Mouse (Mus musculus) forebrain, embryonic 16.5 days (tissue): Measurements from ENCODE around the gene Washc3. TPM values are rescaled to one million over a fixed set of nuclear protein-coding genes. Genes with fewer than 3 reads are reported as not detected.

ENCODE experiments used
- ATAC-seq: fragments of 200-750 bp; cut with Nextera tagmentation; 2 replicates; pipeline ENCODE4 v1.8.0; 2017; ENCODE audit warnings: mild to moderate bottlenecking, moderate library complexity
- H3K27ac ChIP-seq: fragments of 300-500 bp; sonication (generic); 2 replicates; pipeline ENCODE4 v1.5.1; 2014; ENCODE audit warnings: low read length, control low read depth
- H3K27me3 ChIP-seq: fragments of 300-500 bp; sonication (generic); replicated peaks from 2 replicates; pipeline ENCODE4 v1.6.1; 2014; ENCODE audit warnings: low read length; ENCODE audit not compliant: control insufficient read depth, insufficient read depth
- H3K36me3 ChIP-seq: fragments of 300-500 bp; sonication (generic); 2 replicates; pipeline ENCODE4 v1.6.1; 2014; ENCODE audit not compliant: control insufficient read depth, insufficient read depth
- H3K4me1 ChIP-seq: fragments of 300-500 bp; sonication (generic); replicated peaks from 2 replicates; pipeline ENCODE4 v1.6.1; 2014; ENCODE audit warnings: low read length; ENCODE audit not compliant: control insufficient read depth, insufficient read depth
- H3K4me2 ChIP-seq: fragments of 300-500 bp; sonication (generic); 2 replicates; pipeline ENCODE4 v1.6.1; 2014; ENCODE audit warnings: mild to moderate bottlenecking, low read length, control low read depth
- H3K4me3 ChIP-seq: fragments of 300-500 bp; sonication (generic); replicated peaks from 2 replicates; pipeline ENCODE4 v1.5.1; 2014; ENCODE audit warnings: mild to moderate bottlenecking, low read length, control low read depth
- H3K9ac ChIP-seq: fragments of 300-500 bp; sonication (generic); replicated peaks from 2 replicates; pipeline ENCODE4 v1.6.1; 2014; ENCODE audit warnings: low read depth, low read length, control low read depth
- H3K9me3 ChIP-seq: fragments of 300-500 bp; sonication (generic); 2 replicates; pipeline ENCODE4 v1.6.1; 2016; ENCODE audit warnings: low read length; ENCODE audit not compliant: control insufficient read depth
- WGBS: fragments of 180-500 bp; shearing (Covaris S2); extraction: QIAGEN DNeasy Blood & Tissue Kit; methylation state at CpG from one replicate; pipeline ENCODE4 v1.1.7; 2014; 5-methylcytosine and 5-hydroxymethylcytosine counted together
- polyA plus RNA-seq: library from polyadenylated mRNA; unstranded; fragments of >200 nt; fragmentation: Nextera tagmentation; extraction: Ambion mirVana; gene quantifications from 2 replicates; pipeline ENCODE4 v1.2.1, GENCODE M21; 2015

Gene Washc3
- polyA plus RNA-seq, 1 experiment from 2014 or later, result 43.4 TPM

DNA sequence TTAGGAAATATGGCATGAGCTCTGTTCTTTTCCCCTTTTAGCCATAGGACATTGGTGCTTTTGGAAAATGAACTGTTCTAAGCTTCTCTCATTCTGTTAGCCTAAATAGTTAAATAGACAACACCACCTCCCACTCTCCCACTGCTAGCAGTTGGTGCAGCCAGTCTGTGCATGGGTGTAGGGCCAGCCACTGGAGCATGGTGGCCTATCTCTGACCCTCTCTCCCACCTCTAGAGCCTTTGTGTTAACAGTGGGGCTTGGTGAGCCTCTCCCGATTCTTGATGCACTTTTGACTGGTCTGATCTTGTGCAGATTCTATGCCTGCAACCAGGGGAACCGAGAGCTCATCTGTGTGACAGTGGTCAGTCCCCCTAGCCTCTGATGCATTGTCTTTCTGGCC lies 31.9 kb downstream of the Washc3 start:
- Histone ChIP-seq H3K27me3 (no peaks in the 10 kb centered on the region), H3K9ac (no peak overlapping the region), H3K4me1 (no peaks in the 10 kb centered on the region), H3K36me3 (0 out of 2 replicates have a peak, but pooled peaks cover 2% of the 10 kb centered on the region), H3K4me2 (no peak overlapping the region), H3K9me3 (no peaks in the 10 kb centered on the region), H3K27ac (no peak overlapping the region), H3K4me3 (no peak overlapping the region)
- 88% methylated on average over 2 of the region's 2 CpGs for WGBS
- no peak for ATAC-seq

GRCm38 (mm10) chr10:88244681-88245080 lies 43.8 kb downstream of the Washc3 start:
- no peak for ATAC-seq
- WGBS, result 93% methylated on average over 13 of the region's 13 CpGs
- Histone ChIP-seq H3K4me1 (no peaks in the 10 kb centered on the region), H3K9ac (no peak overlapping the region), H3K9me3 (no peaks in the 10 kb centered on the region), H3K27ac (no peak overlapping the region), H3K36me3 (no peaks in the 10 kb centered on the region), H3K4me2 (no peak overlapping the region), H3K27me3 (no peaks in the 10 kb centered on the region), H3K4me3 (no peak overlapping the region)

DNA sequence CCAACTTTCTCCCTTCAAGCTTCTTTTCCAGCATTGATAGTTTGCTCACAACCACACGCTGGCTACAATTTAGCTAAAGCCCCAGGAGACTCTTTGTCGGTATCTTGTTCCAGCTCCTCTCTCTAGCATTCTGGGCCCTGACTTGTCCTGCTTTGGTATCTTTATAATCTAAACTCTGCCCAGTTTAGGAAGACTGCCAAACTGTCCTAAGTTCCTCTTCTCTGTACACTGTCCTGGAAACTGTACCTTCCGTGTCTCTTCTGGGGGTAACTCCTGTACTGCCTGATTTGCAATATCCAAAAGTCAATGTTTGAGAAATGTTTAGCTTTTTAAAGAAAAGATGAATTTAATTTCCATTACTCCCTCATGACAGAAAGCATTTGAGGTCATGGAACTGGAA lies 49.4 kb downstream of the Washc3 start:
- no peak for ATAC-seq
- no peak overlapping the region for H3K27ac ChIP-seq
- no peaks in the 10 kb centered on the region for H3K4me1 ChIP-seq
- H3K4me2 ChIP-seq, result no peak overlapping the region
- no peak overlapping the region for H3K4me3 ChIP-seq
- H3K27me3 ChIP-seq, result no peaks in the 10 kb centered on the region
- no peaks in the 10 kb centered on the region for H3K9me3 ChIP-seq
- H3K36me3 ChIP-seq, result no peaks in the 10 kb centered on the region
- no peak overlapping the region for H3K9ac ChIP-seq
- WGBS, result 90% methylated on average over 3 of the region's 3 CpGs

DNA sequence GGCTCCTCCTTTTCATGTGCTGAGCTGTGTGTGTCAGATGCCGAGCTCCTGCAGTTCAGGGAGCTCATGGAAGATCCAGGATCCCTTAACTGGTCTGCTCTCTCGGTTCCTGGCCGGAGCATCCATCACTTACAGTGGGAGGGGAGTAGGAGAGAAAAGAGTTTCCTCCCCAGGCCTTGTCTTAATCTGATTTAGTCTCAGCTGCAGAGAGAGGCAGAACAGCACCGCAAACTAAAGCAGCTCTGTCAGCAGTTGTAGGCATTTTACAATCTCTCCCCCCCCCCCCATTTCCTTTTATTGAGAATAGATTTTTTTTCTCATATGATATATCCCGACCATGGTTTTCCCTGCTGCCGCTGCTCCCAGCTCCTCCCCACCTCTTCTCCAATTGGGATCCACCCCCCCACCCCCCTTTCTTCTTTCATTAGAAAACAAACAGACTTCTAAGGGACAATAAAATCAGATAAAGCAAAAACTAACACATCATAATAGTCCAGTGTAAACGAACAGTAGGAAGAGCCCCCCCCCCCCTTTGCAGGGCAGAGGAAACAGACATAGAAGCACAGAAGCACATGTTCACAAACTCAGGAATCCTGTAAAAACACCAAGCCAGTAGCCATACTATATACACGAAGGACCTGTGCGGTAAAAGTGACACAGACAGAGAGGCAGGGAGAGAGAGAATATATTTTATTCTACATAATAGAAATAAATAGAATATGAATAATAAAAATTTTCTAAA lies 51.4 kb downstream of the Washc3 start:
- no peak for ATAC-seq
- 79% methylated on average over 9 of the region's 9 CpGs for WGBS
- H3K4me3 ChIP-seq, result no peak overlapping the region

GRCm38 (mm10) chr10:88255556-88255955 lies 54.7 kb downstream of the Washc3 start:
- ATAC-seq, result no peak
- Histone ChIP-seq H3K9ac (no peak overlapping the region), H3K27ac (no peak overlapping the region), H3K4me2 (no peak overlapping the region), H3K27me3 (no peaks in the 10 kb centered on the region), H3K4me1 (no peaks in the 10 kb centered on the region), H3K9me3 (no peaks in the 10 kb centered on the region), H3K4me3 (no peak overlapping the region), H3K36me3 (no peaks in the 10 kb centered on the region)
- 90% methylated on average over 2 of the region's 2 CpGs for WGBS

More for the DNA sequence above, 51.4 kb downstream of the Washc3 start:
- Histone ChIP-seq H3K9me3 (no peaks in the 10 kb centered on the region), H3K27ac (no peak overlapping the region), H3K36me3 (no peaks in the 10 kb centered on the region), H3K4me1 (no peaks in the 10 kb centered on the region), H3K4me2 (no peak overlapping the region), H3K9ac (no peak overlapping the region), H3K27me3 (no peaks in the 10 kb centered on the region)

DNA sequence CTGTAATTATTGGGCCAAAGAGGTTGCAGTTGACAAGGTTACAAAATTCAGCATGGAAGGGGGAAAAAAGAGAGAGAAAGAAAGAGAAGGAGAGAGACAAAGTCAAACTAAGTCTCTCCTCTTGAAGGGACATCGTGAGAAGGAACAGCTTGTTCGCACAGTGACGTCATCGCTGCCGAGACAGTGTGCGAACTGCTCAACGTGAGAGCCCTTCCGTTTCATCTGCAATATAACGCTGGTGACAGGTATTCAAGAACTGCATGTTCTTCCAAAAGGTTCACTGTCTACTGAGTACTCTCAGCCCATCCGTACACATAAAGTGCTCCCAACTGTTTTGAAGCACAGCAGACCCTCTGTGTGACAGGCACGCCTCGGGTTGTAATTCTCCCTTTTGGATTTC lies 59.4 kb downstream of the Washc3 start:
- H3K27me3 ChIP-seq, result no peaks in the 10 kb centered on the region
- no peaks in the 10 kb centered on the region for H3K4me1 ChIP-seq
- H3K4me2 ChIP-seq, result no peak overlapping the region
- H3K36me3 ChIP-seq, result no peaks in the 10 kb centered on the region
- no peak overlapping the region for H3K9ac ChIP-seq
- H3K9me3 ChIP-seq, result no peaks in the 10 kb centered on the region
- H3K4me3 ChIP-seq, result no peak overlapping the region
- H3K27ac ChIP-seq, result no peak overlapping the region
- 83% methylated on average over 12 of the region's 12 CpGs for WGBS
- no peak for ATAC-seq

GRCm38 (mm10) chr10:88261186-88261585 lies 60.3 kb downstream of the Washc3 start:
- Histone ChIP-seq H3K9ac (no peak overlapping the region), H3K4me1 (no peaks in the 10 kb centered on the region), H3K36me3 (no peaks in the 10 kb centered on the region), H3K4me3 (no peak overlapping the region), H3K27ac (no peak overlapping the region), H3K9me3 (no peaks in the 10 kb centered on the region), H3K4me2 (no peak overlapping the region), H3K27me3 (no peaks in the 10 kb centered on the region)
- ATAC-seq, result no peak
- WGBS, result 35% methylated on average over 3 of the region's 3 CpGs

- 91% methylated on average over 4 of the region's 4 CpGs for WGBS
- ATAC-seq, result no peak
These were observed 62.5 kb downstream of the Washc3 start for GRCm38 (mm10) chr10:88263383-88263782.

GRCm38 (mm10) chr10:88274045-88274444 lies 73.2 kb downstream of the Washc3 start:
- Histone ChIP-seq H3K27ac (no peak overlapping the region), H3K36me3 (no peaks in the 10 kb centered on the region), H3K4me2 (no peak overlapping the region), H3K4me3 (no peak overlapping the region), H3K27me3 (no peaks in the 10 kb centered on the region), H3K4me1 (no peaks in the 10 kb centered on the region), H3K9ac (no peak overlapping the region), H3K9me3 (no peaks in the 10 kb centered on the region)
- WGBS, result 89% methylated on average over 5 of the region's 5 CpGs
- ATAC-seq, result no peak

More at GRCm38 (mm10) chr10:88263383-88263782, 62.5 kb downstream of the Washc3 start:
- Histone ChIP-seq H3K9me3 (no peaks in the 10 kb centered on the region), H3K27ac (no peak overlapping the region), H3K4me3 (no peak overlapping the region), H3K9ac (no peak overlapping the region), H3K36me3 (no peaks in the 10 kb centered on the region), H3K4me2 (no peak overlapping the region), H3K4me1 (no peaks in the 10 kb centered on the region), H3K27me3 (no peaks in the 10 kb centered on the region)

DNA sequence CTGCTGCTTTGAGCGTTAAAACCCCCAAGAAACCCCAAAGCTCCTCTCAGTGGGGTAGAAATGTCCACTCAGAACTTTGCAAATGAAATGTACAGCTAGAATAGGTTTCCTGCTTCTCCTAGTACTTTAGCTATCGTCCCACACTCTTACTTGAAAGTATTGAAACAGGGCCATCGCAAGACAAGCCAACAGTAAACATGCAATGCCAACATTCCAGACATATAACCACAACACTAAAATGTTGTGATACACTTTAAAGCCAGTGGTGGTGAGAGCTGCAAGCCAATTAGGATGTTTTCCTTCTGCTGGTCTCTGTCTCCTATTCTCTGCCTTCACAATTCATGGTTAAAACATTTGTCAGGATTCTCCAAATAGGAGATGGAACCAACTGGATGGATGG lies 80.8 kb downstream of the Washc3 start:
- H3K27ac ChIP-seq, result no peak overlapping the region
- no peak overlapping the region for H3K4me3 ChIP-seq
- H3K9me3 ChIP-seq, result no peaks in the 10 kb centered on the region
- H3K4me1 ChIP-seq, result no peaks in the 10 kb centered on the region
- no peak overlapping the region for H3K4me2 ChIP-seq
- no peaks in the 10 kb centered on the region for H3K36me3 ChIP-seq
- WGBS, result 90% methylated on average over 3 of the region's 3 CpGs
- no peak for ATAC-seq
- no peak overlapping the region for H3K9ac ChIP-seq
- H3K27me3 ChIP-seq, result no peaks in the 10 kb centered on the region
